Mouse (Mus musculus) C2C12 (cell line): ENCODE measurements around the gene Acod1.

ENCODE experiments used
- CEBPB ChIP-seq: IDR thresholded peaks from one replicate; pipeline ENCODE4 v1.6.1; 2011; ENCODE audit warnings: low read depth, mild to moderate bottlenecking, control low read depth, moderate library complexity
- CTCF ChIP-seq: IDR thresholded peaks from one replicate; pipeline ENCODE4 v1.5.1; 2011; ENCODE audit not compliant: control insufficient read depth, insufficient read depth, insufficient read length
- MAX ChIP-seq: IDR thresholded peaks from one replicate; pipeline ENCODE4 v1.6.1; 2011; ENCODE audit warnings: mild to moderate bottlenecking, control low read depth
- USF1 ChIP-seq: IDR thresholded peaks from one replicate; pipeline ENCODE4 v1.6.1; 2011; ENCODE audit warnings: low read depth, mild to moderate bottlenecking, control low read depth, moderate library complexity

GRCm38 (mm10) chr14:103017009-103017408 is 29.8 kb upstream of the Acod1 start:
- TF ChIP-seq CTCF = no peak
- no peak for TF ChIP-seq MAX
- no peak for TF ChIP-seq USF1
- no peak for TF ChIP-seq CEBPB
